ENCODE assay signal across 14 mouse cellular contexts in the genomic region with DNA sequence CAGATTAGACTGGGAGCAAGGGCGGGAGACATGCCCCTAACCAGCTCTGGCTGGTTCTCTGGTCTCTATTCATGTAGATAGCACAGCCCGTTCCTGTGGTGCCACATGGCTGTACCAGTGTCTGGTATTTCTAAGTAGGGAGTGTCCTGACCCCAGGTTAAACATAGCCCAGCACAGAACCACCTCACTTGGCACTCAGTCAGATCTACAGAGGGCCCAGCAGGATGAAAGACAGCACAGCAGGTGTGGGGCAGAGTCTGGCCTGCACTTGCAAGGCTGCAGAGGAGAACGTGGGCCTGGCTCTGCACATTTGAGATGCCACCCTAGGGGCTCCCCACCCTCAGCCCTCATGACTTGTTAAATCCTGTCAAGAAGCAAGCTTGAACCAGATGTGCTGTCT. TPM values are rescaled to one million over a fixed set of nuclear protein-coding genes. Genes with fewer than 3 reads are reported as not detected.
DNase-seq lines count a peak whose midpoint lies in the region; ATAC-seq and TF ChIP-seq lines count a peak whose summit lies in the region.
"Had no signal": no experiment of that assay in that cellular context is flagged by ENCODE, and none has a peak within 500 bp of the region (broad histone marks: within the 10 kb centered on the region; RNA-seq: fewer than 3 reads in every experiment).

No protein-coding gene starts in this region.

- peak overlapping the region; percentile 87 for H3K4me3 ChIP-seq in gastrocnemius, adult 2 months
- H3K4me3 ChIP-seq in liver, embryonic 13.5 days (replicated peaks) = no peak overlapping the region
- no peak overlapping the region for H3K4me3 ChIP-seq in liver, embryonic 12.5 days
- no peak overlapping the region for H3K4me3 ChIP-seq in limb, embryonic 15.5 days
- H3K4me3 ChIP-seq: hindbrain, embryonic 15.5 days had no signal

- intact Hi-C loops in gastrocnemius, adult 2 months (cut with DNase I) = no loop called here

- ATAC-seq in liver, embryonic 13.5 days (ENCODE audit: low read depth) = no peak
- ATAC-seq in liver, embryonic 12.5 days = no peak
- no peak for ATAC-seq in limb, embryonic 15.5 days (ENCODE audit: insufficient number of reproducible peaks, low FRiP score, low TSS enrichment, low read depth)
- ATAC-seq: forebrain, embryonic 16.5 days had no signal

- peak overlapping the region; percentile 42; the same call in 1 of the 2 replicates for H3K9ac ChIP-seq in liver, embryonic 13.5 days
- H3K9ac ChIP-seq in liver, embryonic 12.5 days = no peak overlapping the region
- H3K9ac ChIP-seq in limb, embryonic 15.5 days = no peak overlapping the region
- H3K9ac ChIP-seq: hindbrain, embryonic 15.5 days; lung, embryonic 14.5 days had no signal

- H3K27me3 ChIP-seq in liver, embryonic 13.5 days = no peaks in the 10 kb centered on the region
- no peaks in the 10 kb centered on the region for H3K27me3 ChIP-seq in liver, embryonic 12.5 days (replicated peaks)
- no peaks in the 10 kb centered on the region for H3K27me3 ChIP-seq in limb, embryonic 15.5 days
- H3K27me3 ChIP-seq: hindbrain, embryonic 15.5 days had no signal

- H3K4me2 ChIP-seq in liver, embryonic 13.5 days = no peak overlapping the region
- H3K4me2 ChIP-seq in liver, embryonic 12.5 days = no peak overlapping the region
- no peak overlapping the region for H3K4me2 ChIP-seq in limb, embryonic 15.5 days
- H3K4me2 ChIP-seq: hindbrain, embryonic 15.5 days; lung, embryonic 14.5 days had no signal

- no peaks in the 10 kb centered on the region for H3K9me3 ChIP-seq in liver, embryonic 13.5 days (replicated peaks)
- no peaks in the 10 kb centered on the region for H3K9me3 ChIP-seq in liver, embryonic 12.5 days (replicated peaks)
- H3K9me3 ChIP-seq in limb, embryonic 15.5 days = no peaks in the 10 kb centered on the region
- H3K9me3 ChIP-seq: hindbrain, embryonic 15.5 days had no signal

- peaks cover 75% of the 10 kb centered on the region for H3K4me1 ChIP-seq in liver, embryonic 13.5 days (replicated peaks)
- peaks cover 65% of the 10 kb centered on the region for H3K4me1 ChIP-seq in liver, embryonic 12.5 days
- peaks cover 52% of the 10 kb centered on the region for H3K4me1 ChIP-seq in limb, embryonic 15.5 days

- peak; percentile 88 for DNase-seq in gastrocnemius, adult 2 months
- DNase-seq in gastrocnemius, postnatal 4 days (ENCODE audit: low spot score in 2 of 2) = no peak
- DNase-seq in liver, embryonic 13.5 days = no peak
- DNase-seq in gastrocnemius, postnatal 25 days = peak; percentile 88
- no peak for DNase-seq in urinary bladder, adult 18-20 months (ENCODE audit: low spot score in 2 of 2)
- no peak for DNase-seq in cerebellum, postnatal 4 days (ENCODE audit: low spot score in 2 of 2)
- DNase-seq: lung, embryonic 14.5 days; right cerebral cortex, postnatal 25 days had no signal

- H3K36me3 ChIP-seq in liver, embryonic 13.5 days = peaks cover 61% of the 10 kb centered on the region
- peaks cover 68% of the 10 kb centered on the region for H3K36me3 ChIP-seq in liver, embryonic 12.5 days
- peaks cover 57% of the 10 kb centered on the region for H3K36me3 ChIP-seq in limb, embryonic 15.5 days

- 76% methylated on average over 3 of the region's 3 CpGs for WGBS in liver, embryonic 13.5 days (ENCODE audit: insufficient replicate concordance)
- 73% methylated on average over 3 of the region's 3 CpGs for WGBS in liver, embryonic 12.5 days (ENCODE audit: insufficient replicate concordance)
- WGBS in limb, embryonic 15.5 days = 60% methylated on average over 3 of the region's 3 CpGs

- peak overlapping the region; percentile 98 for H3K27ac ChIP-seq in gastrocnemius, adult 2 months
- no peak overlapping the region for H3K27ac ChIP-seq in liver, embryonic 13.5 days
- no peak overlapping the region for H3K27ac ChIP-seq in liver, embryonic 12.5 days
- H3K27ac ChIP-seq in limb, embryonic 15.5 days = peak overlapping the region; percentile 43; the same call in 1 of the 2 replicates
- H3K27ac ChIP-seq: hindbrain, embryonic 15.5 days had no signal

- no peak for TF ChIP-seq CTCF in gastrocnemius, adult 2 months (IDR thresholded peaks at IDR 0.05)

RNA-seq across cellular contexts. Expression of a gene that starts 4.6 kb away (rescaled TPM):
- total RNA-seq in gastrocnemius, adult 2 months (2021) = 100 to 1,000 TPM; 165 to 176 TPM
- 10 to 100 TPM; 98.3 to 99.9 TPM for total RNA-seq in gastrocnemius, postnatal 4 days (2021)
- polyA plus RNA-seq in liver, embryonic 13.5 days (2015; fragmentation: Nextera tagmentation; extraction: Ambion mirVana) = 6.1 and 7.1 TPM in 2 replicates
- 10.2 and 10.7 TPM in 2 replicates for polyA plus RNA-seq in liver, embryonic 12.5 days (2016; fragmentation: Nextera tagmentation; extraction: Ambion mirVana)
- 100 to 1,000 TPM; 133 to 135 TPM for total RNA-seq in gastrocnemius, postnatal 25 days (2021)
- polyA plus RNA-seq in limb, embryonic 15.5 days (2015; fragmentation: Nextera tagmentation; extraction: Ambion mirVana) = 14.9 and 19.7 TPM in 2 replicates

RNA-seq across cellular contexts. Expression of a gene that starts 15.4 kb away (rescaled TPM):
- 1 to 10 TPM; 2.7 to 3.4 TPM for total RNA-seq in gastrocnemius, adult 2 months (2021)
- 1 to 10 TPM; 8.5 to 8.9 TPM for total RNA-seq in gastrocnemius, postnatal 4 days (2021)
- polyA plus RNA-seq in liver, embryonic 13.5 days (2015; fragmentation: Nextera tagmentation; extraction: Ambion mirVana) = 2.3 and 2.7 TPM in 2 replicates
- 3.8 and 4.1 TPM in 2 replicates for polyA plus RNA-seq in liver, embryonic 12.5 days (2016; fragmentation: Nextera tagmentation; extraction: Ambion mirVana)
- total RNA-seq in gastrocnemius, postnatal 25 days (2021) = 1 to 10 TPM; 2.8 to 3.0 TPM
- 7.1 and 8.6 TPM in 2 replicates for polyA plus RNA-seq in limb, embryonic 15.5 days (2015; fragmentation: Nextera tagmentation; extraction: Ambion mirVana)

RNA-seq across cellular contexts. Expression of a gene that starts 31.5 kb away (rescaled TPM):
- total RNA-seq in gastrocnemius, adult 2 months (2021) = 10 to 100 TPM; 42.4 to 75.0 TPM
- total RNA-seq in gastrocnemius, postnatal 4 days (2021) = 10 to 100 TPM; 59.0 to 60.6 TPM
- 24.9 and 27.1 TPM in 2 replicates for polyA plus RNA-seq in liver, embryonic 13.5 days (2015; fragmentation: Nextera tagmentation; extraction: Ambion mirVana)
- polyA plus RNA-seq in liver, embryonic 12.5 days (2016; fragmentation: Nextera tagmentation; extraction: Ambion mirVana) = 28.3 and 30.2 TPM in 2 replicates
- total RNA-seq in gastrocnemius, postnatal 25 days (2021) = 10 to 100 TPM; 35.3 to 39.1 TPM
- 94.2 and 114 TPM in 2 replicates for polyA plus RNA-seq in limb, embryonic 15.5 days (2015; fragmentation: Nextera tagmentation; extraction: Ambion mirVana)

RNA-seq across cellular contexts. Expression of a gene that starts 38.9 kb away (rescaled TPM):
- total RNA-seq in gastrocnemius, adult 2 months (2021) = not detected
- total RNA-seq in gastrocnemius, postnatal 4 days (2021) = not detected
- polyA plus RNA-seq in liver, embryonic 13.5 days (2015; fragmentation: Nextera tagmentation; extraction: Ambion mirVana) = not detected in 2 replicates
- not detected in 2 replicates for polyA plus RNA-seq in liver, embryonic 12.5 days (2016; fragmentation: Nextera tagmentation; extraction: Ambion mirVana)
- not detected for total RNA-seq in gastrocnemius, postnatal 25 days (2021)
- not detected in 2 replicates for polyA plus RNA-seq in limb, embryonic 15.5 days (2015; fragmentation: Nextera tagmentation; extraction: Ambion mirVana)
- total RNA-seq: left cerebral cortex, adult 8-10 months had no signal
- polyA plus RNA-seq: cortical plate, adult 2 months; forebrain, embryonic 16.5 days; hindbrain, embryonic 15.5 days; lung, embryonic 14.5 days had no signal

RNA-seq across cellular contexts. Expression of a gene that starts 42.0 kb away (rescaled TPM):
- total RNA-seq in gastrocnemius, adult 2 months (2021) = 1 to 10 TPM; 1.3 to 2.1 TPM
- 10 to 100 TPM; 39.7 to 41.6 TPM for total RNA-seq in gastrocnemius, postnatal 4 days (2021)
- 121 and 131 TPM in 2 replicates for polyA plus RNA-seq in liver, embryonic 13.5 days (2015; fragmentation: Nextera tagmentation; extraction: Ambion mirVana)
- polyA plus RNA-seq in liver, embryonic 12.5 days (2016; fragmentation: Nextera tagmentation; extraction: Ambion mirVana) = 153 and 154 TPM in 2 replicates
- 1 to 10 TPM; 2.6 to 2.7 TPM for total RNA-seq in gastrocnemius, postnatal 25 days (2021)
- 107 and 108 TPM in 2 replicates for polyA plus RNA-seq in limb, embryonic 15.5 days (2015; fragmentation: Nextera tagmentation; extraction: Ambion mirVana)

Comparison
In these comparisons a context has a peak if more than half of its experiments do, and no peak if none do; other contexts are left out.
1. DNase-seq: peak in gastrocnemius, adult 2 months (single experiment) and gastrocnemius, postnatal 25 days (single experiment); none in gastrocnemius, postnatal 4 days (0 of 2), liver, embryonic 13.5 days (single experiment), urinary bladder, adult 18-20 months (0 of 2) and cerebellum, postnatal 4 days (0 of 2).
2. H3K27ac ChIP-seq: peak in gastrocnemius, adult 2 months (single experiment) and limb, embryonic 15.5 days (single experiment); none in liver, embryonic 13.5 days (single experiment) and liver, embryonic 12.5 days (single experiment).